Mouse (Mus musculus) megakaryocyte, embryonic 14.5 days (primary cell): Measurements from ENCODE around the gene Gm20671. TPM values are rescaled to one million over a fixed set of nuclear protein-coding genes. Genes with fewer than 3 reads are reported as not detected.
"Not testable (repeated sequence)": the region's sequence is repeated elsewhere in the genome, so short reads cannot be mapped to it uniquely, and the experiment has no call there.

Experiments
- H3K27me3 ChIP-seq: replicated peaks from 2 replicates; pipeline ENCODE3; 2012; ENCODE audit warnings: inconsistent platforms
- H3K36me3 ChIP-seq: replicated peaks from 2 replicates; pipeline ENCODE3; 2012; ENCODE audit warnings: low read length, inconsistent platforms, mixed read lengths
- H3K4me1 ChIP-seq: 2 replicates; pipeline ENCODE4 v1.6.1; 2012; ENCODE audit warnings: inconsistent platforms
- H3K4me3 ChIP-seq: replicated peaks from 2 replicates; pipeline ENCODE3; 2012; ENCODE audit warnings: moderate library complexity, mild to moderate bottlenecking, inconsistent platforms
- H3K9me3 ChIP-seq: 2 replicates; pipeline ENCODE4 v1.6.1; 2012; ENCODE audit warnings: inconsistent platforms
- FLI1 ChIP-seq: IDR thresholded peaks from 2 replicates; pipeline ENCODE4 v1.6.1; 2012; ENCODE audit warnings: low read length, inconsistent platforms, mixed read lengths
- GATA1 ChIP-seq: IDR thresholded peaks from 3 replicates; pipeline ENCODE4 v1.6.1; 2012; ENCODE audit warnings: mixed read lengths, low read length, inconsistent platforms, borderline replicate concordance
- polyA plus RNA-seq: library from polyadenylated mRNA; stranded (reverse); fragments of >175 nt; gene quantifications from 2 replicates; pipeline ENCODE4 v1.2.3, GENCODE M21; 2012; ENCODE audit warnings: low replicate concordance; ENCODE audit not compliant: insufficient read depth

The Gm20671 gene
- polyA plus RNA-seq, 1 experiment = 1.2 TPM

DNA sequence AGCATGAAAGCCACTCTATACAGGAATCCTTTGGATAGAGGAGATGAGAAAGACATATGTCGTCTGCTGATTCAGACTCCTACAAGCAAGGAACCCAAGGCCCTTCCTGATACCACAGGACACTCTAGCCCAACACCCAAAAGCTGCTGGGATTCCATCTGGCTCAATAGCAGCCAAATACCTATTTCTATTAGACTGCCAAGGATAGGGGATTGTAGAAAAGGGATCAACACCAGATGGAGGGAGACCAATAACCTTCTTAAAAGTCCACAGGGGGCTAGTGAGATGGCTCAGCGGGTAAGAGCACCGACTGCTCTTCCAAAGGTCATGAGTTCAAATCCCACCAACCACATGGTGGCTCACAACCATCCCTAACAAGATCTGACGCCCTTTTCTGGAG, 11.5 kb downstream of the Gm20671 start:
- Histone ChIP-seq H3K36me3 (peaks cover 90% of the 10 kb centered on the region), H3K4me3 (no peak overlapping the region), H3K27me3 (no peaks in the 10 kb centered on the region), H3K4me1 (peaks cover 4% of the 10 kb centered on the region; the same call in 1 of the 2 replicates), H3K9me3 (no peaks in the 10 kb centered on the region)
- TF ChIP-seq GATA1 (no peak), FLI1 (no peak)

- H3K9me3 ChIP-seq, H3K27me3 ChIP-seq, H3K4me3 ChIP-seq: not testable (repeated sequence)
- Histone ChIP-seq H3K4me1 (peaks cover 13% of the 10 kb centered on the region), H3K36me3 (peaks cover 36% of the 10 kb centered on the region)
Measured at GRCm38 (mm10) chr5:32786454-32786853, 40.5 kb downstream of the Gm20671 start.

- H3K4me3 ChIP-seq = peak within 1 kb of the TSS; percentile 98
- peaks cover 27% of the 10 kb centered on the region for H3K36me3 ChIP-seq
- no peaks in the 10 kb centered on the region for H3K9me3 ChIP-seq
- peaks cover 14% of the 10 kb centered on the region for H3K4me1 ChIP-seq
- TF ChIP-seq FLI1 (no peak), GATA1 (no peak)
- H3K27me3 ChIP-seq = no peaks in the 10 kb centered on the region
Measured at GRCm38 (mm10) chr5:32785313-32785915, 41.5 kb downstream of the Gm20671 start, which contains the start of gene Pisd. Gene Pisd, minus strand, starts transcription at chr5:32785646.

DNA sequence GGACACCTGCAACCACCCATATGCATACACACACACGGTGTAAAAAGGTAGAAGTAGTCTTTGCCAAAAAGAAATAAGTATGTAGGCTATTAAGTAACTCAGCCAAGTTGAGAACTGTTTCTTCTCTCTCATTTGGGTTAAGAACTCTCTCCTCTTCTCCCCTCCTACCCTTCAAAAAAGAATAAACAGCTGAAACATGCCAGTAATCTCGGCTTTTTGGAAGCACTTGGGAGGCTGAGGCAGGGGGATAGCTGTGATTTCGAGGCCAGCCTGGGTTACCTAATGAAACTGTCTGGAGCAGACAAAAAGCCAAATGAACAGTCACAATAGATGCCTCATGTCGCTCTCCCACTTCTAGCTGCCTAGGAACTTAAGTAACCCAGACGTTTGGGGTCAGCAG, 42.2 kb downstream of the Gm20671 start:
- H3K36me3 ChIP-seq = peaks cover 23% of the 10 kb centered on the region
- TF ChIP-seq GATA1 (no peak), FLI1 (no peak)

GRCm38 (mm10) chr5:32781596-32781995, 45.3 kb downstream of the Gm20671 start:
- no peak for TF ChIP-seq GATA1
- TF ChIP-seq FLI1 = no peak
- H3K36me3 ChIP-seq = peaks cover 3% of the 10 kb centered on the region
- no peaks in the 10 kb centered on the region for H3K27me3 ChIP-seq
- H3K4me1 ChIP-seq = peaks cover 33% of the 10 kb centered on the region
- no peaks in the 10 kb centered on the region for H3K9me3 ChIP-seq
- no peak overlapping the region for H3K4me3 ChIP-seq

More for the DNA sequence above, 42.2 kb downstream of the Gm20671 start:
- H3K9me3 ChIP-seq = no peaks in the 10 kb centered on the region
- H3K4me3 ChIP-seq = peak overlapping the region; percentile 98
- no peaks in the 10 kb centered on the region for H3K27me3 ChIP-seq
- peaks cover 17% of the 10 kb centered on the region for H3K4me1 ChIP-seq

GRCm38 (mm10) chr5:32778168-32778567, 48.7 kb downstream of the Gm20671 start:
- no peak for TF ChIP-seq GATA1
- no peak for TF ChIP-seq FLI1
- Histone ChIP-seq H3K27me3 (no peaks in the 10 kb centered on the region), H3K4me3 (no peak overlapping the region), H3K9me3 (no peaks in the 10 kb centered on the region), H3K4me1 (peaks cover 31% of the 10 kb centered on the region), H3K36me3 (peaks cover 14% of the 10 kb centered on the region)

DNA sequence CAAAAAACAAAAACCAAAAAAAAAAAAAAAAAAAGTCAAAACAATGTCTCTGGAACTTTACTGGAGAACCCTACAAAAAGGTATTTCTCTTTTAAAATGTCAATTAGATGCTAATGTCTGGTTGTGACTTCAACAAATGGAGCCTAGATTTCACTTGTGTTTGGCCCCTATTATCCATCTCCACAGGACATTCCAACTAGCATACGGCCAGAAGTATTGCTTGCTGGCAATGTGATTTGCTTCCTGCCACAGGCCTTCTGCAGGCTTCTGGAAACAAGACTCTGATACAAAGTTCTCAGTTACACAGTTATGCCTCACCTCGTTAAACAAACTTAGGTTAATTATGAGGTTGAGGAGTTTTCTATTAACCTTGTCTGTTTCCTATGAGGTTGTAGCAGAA, 54.5 kb downstream of the Gm20671 start:
- TF ChIP-seq GATA1 (no peak), FLI1 (no peak)
- no peaks in the 10 kb centered on the region for H3K9me3 ChIP-seq
- no peaks in the 10 kb centered on the region for H3K27me3 ChIP-seq
- peaks cover 23% of the 10 kb centered on the region for H3K4me1 ChIP-seq
- H3K36me3 ChIP-seq = peaks cover 28% of the 10 kb centered on the region
- no peak overlapping the region for H3K4me3 ChIP-seq

- no peaks in the 10 kb centered on the region for H3K9me3 ChIP-seq
- no peak for TF ChIP-seq GATA1
- no peak for TF ChIP-seq FLI1
- H3K4me1 ChIP-seq = peaks cover 13% of the 10 kb centered on the region
- H3K36me3 ChIP-seq = peaks cover 36% of the 10 kb centered on the region
- H3K27me3 ChIP-seq = no peaks in the 10 kb centered on the region
- no peak overlapping the region for H3K4me3 ChIP-seq
Measured at GRCm38 (mm10) chr5:32767636-32768373, 59.1 kb downstream of the Gm20671 start.

- no peak for TF ChIP-seq GATA1
- TF ChIP-seq FLI1 = no peak
- Histone ChIP-seq H3K36me3 (peaks cover 35% of the 10 kb centered on the region), H3K4me1 (peaks cover 13% of the 10 kb centered on the region)
Measured at GRCm38 (mm10) chr5:32767004-32767403, 59.9 kb downstream of the Gm20671 start.

GRCm38 (mm10) chr5:32761566-32762140, 65.3 kb downstream of the Gm20671 start:
- Histone ChIP-seq H3K9me3 (no peaks in the 10 kb centered on the region), H3K36me3 (peaks cover 24% of the 10 kb centered on the region), H3K4me3 (no peak overlapping the region), H3K27me3 (no peaks in the 10 kb centered on the region), H3K4me1 (peaks cover 15% of the 10 kb centered on the region; the same call in 1 of the 2 replicates)
- TF ChIP-seq GATA1 = no peak
- TF ChIP-seq FLI1 = no peak

More at GRCm38 (mm10) chr5:32767004-32767403, 59.9 kb downstream of the Gm20671 start:
- Histone ChIP-seq H3K27me3 (no peaks in the 10 kb centered on the region), H3K9me3 (no peaks in the 10 kb centered on the region), H3K4me3 (no peak overlapping the region)
